Mouse (Mus musculus) megakaryocyte, embryonic 14.5 days (primary cell): ENCODE measurements around the gene Qsox2.

Experiments used
- FLI1 ChIP-seq: IDR thresholded peaks from 2 replicates; pipeline ENCODE4 v1.6.1; 2012; ENCODE audit warnings: low read length, inconsistent platforms, mixed read lengths
- GATA1 ChIP-seq: IDR thresholded peaks from 3 replicates; pipeline ENCODE4 v1.6.1; 2012; ENCODE audit warnings: mixed read lengths, low read length, inconsistent platforms, borderline replicate concordance

DNA sequence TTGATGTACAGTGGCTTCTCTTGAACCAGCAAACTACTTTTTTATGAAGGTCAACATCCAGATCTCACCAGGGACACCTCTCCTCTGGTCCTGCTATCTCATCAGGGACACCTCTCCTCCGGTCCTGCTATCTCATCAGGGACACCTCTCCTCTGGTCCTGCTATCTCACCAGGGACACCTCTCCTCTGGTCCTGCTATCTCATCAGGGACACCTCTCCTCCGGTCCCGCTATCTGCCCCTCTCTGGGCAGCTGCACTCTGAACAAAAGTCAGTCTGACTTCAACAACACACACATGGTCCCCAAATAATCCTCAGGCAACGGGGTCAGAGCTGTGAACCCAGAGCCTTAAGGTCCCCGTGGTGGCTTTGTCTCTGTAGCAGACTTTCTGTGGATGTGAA is 60.6 kb downstream of the Qsox2 start:
- TF ChIP-seq FLI1 (no peak), GATA1 (no peak)
